Mouse (Mus musculus) kidney, postnatal 14 days (tissue): ENCODE data around the gene Syce1l.

Experiments
- DNase-seq: peaks from one replicate; pipeline ENCODE4 v3.0.0; 2022; ENCODE audit warnings: mixed read lengths

The Syce1l gene

DNA sequence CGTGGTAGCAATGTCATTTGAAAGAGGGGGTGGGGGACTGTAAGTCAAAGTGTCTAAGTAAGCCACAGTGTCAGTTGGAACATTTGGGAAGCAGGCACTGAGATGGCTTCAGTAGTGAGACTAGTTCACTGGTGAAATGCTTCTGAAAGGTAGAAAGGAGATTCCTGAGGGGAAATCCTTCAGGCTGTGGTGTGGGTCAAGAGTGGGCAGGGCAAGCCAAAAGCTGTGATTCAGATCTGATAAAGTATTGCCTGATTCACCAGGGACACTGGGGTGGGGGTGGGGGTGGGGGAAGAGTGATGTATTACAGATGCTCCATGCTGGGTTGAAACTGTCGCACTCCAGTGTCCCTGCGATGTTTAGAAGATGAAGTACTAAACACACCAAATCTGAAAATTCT lies 31.6 kb downstream of the Syce1l start:
- no peak for DNase-seq

DNA sequence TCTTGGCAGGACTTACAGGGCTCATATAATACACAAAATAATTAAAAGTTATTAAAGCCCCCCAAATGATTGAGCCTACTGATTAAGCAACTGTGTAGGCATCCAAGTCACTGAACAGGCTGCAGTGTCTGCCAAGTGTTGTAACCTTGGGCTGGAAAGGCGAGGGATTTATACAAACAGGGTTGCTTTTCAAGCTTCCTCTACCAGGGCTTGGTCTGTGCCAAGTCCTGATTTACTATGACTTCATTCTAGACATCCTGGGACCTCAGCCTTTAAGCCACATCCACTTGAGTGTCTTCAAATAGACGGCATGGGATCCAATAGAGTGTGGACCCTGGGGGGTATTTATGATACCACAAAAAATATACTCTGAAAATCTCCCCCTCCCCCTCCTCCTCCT lies 32.3 kb downstream of the Syce1l start:
- DNase-seq: no peak

DNA sequence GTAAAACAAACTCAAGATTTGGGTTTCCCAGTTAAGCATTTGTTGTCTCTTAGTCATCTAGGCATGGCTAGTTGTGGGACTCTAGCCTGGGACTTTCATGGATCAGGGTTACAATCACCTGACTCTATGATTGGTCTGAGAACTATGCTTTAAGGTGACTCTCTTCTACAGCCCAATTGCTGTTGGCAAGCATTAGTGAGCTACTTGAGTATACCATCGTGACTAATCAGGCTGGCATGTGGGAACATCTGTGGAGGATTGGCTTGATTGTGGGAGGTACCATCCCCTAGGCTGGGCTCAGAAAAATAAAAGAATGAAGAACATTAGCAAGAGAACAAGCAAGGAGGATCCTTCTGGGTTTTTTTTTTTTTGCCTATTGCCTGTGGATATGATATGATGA lies 33.8 kb downstream of the Syce1l start:
- DNase-seq: no peak

DNA sequence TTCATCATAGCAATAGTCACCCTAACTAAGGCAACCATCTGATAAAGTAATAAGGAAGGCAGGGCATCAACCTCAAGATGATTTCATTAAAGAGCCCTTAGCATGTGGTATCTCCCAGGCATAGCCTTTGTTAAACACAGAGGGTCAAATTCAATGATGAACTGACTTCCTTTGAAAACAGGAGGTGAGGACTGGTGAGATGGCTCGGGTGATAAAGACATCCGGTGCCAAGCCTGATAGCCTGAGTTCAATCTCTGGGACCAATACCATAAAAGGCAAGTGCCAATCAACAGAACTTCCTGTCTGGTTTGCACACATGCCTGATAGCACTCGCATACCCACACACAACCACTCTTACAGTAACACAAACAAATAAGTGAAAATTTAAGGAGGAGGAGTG lies 36.3 kb downstream of the Syce1l start:
- no peak for DNase-seq

DNA sequence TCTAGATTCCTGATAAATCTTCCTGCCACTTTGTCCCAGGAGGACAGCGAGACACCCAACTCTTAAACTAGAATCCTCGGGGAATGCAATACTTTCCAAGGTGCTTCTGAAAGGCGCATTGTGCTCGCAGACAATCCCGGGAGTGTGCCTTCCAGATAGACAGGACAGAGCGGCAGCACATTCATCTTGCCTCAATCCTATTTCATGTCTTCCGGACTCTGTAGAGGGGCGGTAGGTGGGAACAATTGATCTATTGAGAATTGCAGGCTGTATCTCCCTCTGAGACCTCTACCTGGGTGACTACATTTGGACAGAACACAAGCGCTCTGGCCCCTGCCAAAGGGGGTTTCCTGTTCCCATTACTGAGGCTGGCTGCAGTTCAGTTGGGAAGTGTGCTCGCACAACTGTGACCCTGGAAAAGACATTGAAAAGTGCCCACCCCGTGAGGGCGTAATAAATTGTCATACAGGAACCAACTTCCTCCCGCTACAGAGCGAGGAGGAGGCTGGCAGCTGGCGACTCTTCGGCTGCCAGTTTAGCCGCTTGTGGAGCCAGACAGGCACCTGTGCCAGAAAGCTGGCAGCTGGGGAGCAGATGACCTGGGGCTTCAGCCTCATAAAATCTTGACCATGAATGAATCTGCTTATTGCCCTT lies 45.0 kb downstream of the Syce1l start:
- peak; percentile 15 for DNase-seq

DNA sequence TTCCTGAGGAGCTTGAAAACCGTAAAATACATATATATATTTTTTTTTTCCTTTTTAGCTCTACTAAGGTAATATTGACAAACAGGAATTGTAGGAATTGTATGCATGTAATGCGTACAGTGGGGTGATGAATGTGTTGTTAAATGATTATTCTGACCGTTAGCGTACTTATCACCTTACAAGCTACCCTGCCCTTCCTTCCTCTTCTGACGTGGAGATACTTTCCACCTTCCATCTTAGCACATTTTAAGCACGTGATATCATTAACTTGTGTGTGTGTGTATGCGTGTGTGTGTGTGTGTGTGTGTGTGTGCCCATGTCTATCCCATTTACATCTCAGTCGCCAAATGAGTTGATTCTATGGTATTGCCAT lies 45.5 kb downstream of the Syce1l start:
- DNase-seq: no peak

DNA sequence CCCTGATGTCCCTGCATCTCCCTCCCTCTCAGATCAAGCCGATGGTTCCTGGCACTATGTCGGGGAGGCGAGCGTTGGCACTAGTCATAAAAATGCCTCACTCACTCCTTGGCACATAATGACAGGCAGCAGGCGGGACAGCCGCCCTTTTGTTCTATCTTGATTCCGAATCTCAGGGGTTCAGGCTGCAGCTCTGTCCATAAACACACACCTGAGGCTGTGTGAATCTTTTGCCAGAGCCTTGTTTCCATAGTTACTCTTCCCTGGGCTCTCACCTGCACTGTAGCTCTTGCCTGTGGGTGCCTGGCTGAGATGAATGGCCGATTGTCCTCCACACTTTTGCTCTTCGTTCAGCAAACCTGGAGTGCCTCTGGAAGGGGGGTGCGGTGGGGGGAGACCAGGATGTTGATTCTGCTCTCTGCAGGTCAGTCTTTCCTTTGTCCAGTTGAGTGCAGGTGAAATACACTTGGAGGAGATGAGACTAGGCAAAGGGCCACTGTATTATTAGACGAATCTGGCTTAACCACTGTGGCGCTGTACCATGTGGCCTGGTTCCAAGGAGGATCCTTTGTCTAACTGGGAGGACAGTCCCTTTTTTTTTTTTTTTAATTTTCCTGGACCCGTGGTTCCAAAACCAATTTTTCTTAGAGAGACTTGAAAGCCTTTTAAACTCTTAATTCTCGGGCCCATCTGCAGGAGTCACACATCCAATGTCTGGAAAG lies 48.8 kb downstream of the Syce1l start:
- DNase-seq: no peak

DNA sequence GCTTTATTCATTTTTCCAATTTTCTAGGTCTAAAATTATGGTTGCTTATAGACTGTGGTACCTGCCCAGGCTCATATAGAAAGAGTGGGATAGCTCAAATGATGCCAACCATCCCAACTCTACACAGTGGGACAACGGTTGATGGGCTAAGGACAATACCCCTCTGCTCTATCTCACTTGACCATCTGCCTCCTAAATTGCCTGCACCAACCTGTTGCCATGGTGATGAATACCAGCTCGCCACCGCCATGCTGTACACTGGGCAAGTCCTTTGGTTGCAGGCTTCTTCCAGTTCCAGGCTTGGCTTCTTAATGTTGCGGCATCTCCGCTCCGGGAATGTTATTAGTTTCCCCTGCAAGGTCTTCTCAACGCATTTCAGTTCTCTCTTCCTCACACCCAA lies 62.0 kb downstream of the Syce1l start:
- DNase-seq: no peak
